ENCODE assay signal across 8 mouse cellular contexts in genomic region chr1:51584925-51585424, GRCm38 (mm10).
DNase-seq lines count a peak whose midpoint lies in the region; ATAC-seq and TF ChIP-seq lines count a peak whose summit lies in the region.
"Had no signal": no experiment of that assay in that cellular context is flagged by ENCODE, and none has a peak within 500 bp of the region (broad histone marks: within the 10 kb centered on the region; RNA-seq: fewer than 3 reads in every experiment).

No protein-coding gene starts in this region.

- peak; percentile 29 for DNase-seq in retina, postnatal 1 day
- DNase-seq in retina, embryonic 14.5 days (ENCODE audit: low spot score) = no peak
- DNase-seq in c-Kit-positive CD71-negative TER-119-negative erythroid progenitor cells, embryonic 14.5 days (ENCODE audit: low read depth) = peak; percentile 45
- peak; percentile 48 for DNase-seq in lung, postnatal 25 days (ENCODE audit: low spot score)
- peak; percentile 62 to 78 for DNase-seq in thymus, postnatal 36 days
- no peak for DNase-seq in hindbrain, postnatal 0 days (ENCODE audit: low spot score)
- no peak for DNase-seq in right cerebral cortex, postnatal 36 days (ENCODE audit: low spot score in 2 of 2)
- DNase-seq: kidney, postnatal 10 days had no signal

- no peak overlapping the region for H3K27ac ChIP-seq in hindbrain, postnatal 0 days

- H3K4me2 ChIP-seq in hindbrain, postnatal 0 days (ENCODE audit: low read depth, low read length) = no peak overlapping the region

- no peak overlapping the region for H3K4me3 ChIP-seq in hindbrain, postnatal 0 days (ENCODE audit: low read length)

- ATAC-seq in hindbrain, postnatal 0 days = no peak

- no peaks in the 10 kb centered on the region for H3K4me1 ChIP-seq in hindbrain, postnatal 0 days (ENCODE audit: insufficient read depth, low read length)

- H3K9me3 ChIP-seq in hindbrain, postnatal 0 days (ENCODE audit: low read length) = no peaks in the 10 kb centered on the region

- no peak for TF ChIP-seq CTCF in hindbrain, postnatal 0 days (IDR thresholded peaks at IDR 0.05; ENCODE audit: low read depth)

- no peaks in the 10 kb centered on the region for H3K36me3 ChIP-seq in hindbrain, postnatal 0 days (ENCODE audit: insufficient read depth, low read length)

- WGBS in hindbrain, postnatal 0 days = 60% methylated on average over 3 of the region's 3 CpGs

- no peak overlapping the region for H3K9ac ChIP-seq in hindbrain, postnatal 0 days (replicated peaks; ENCODE audit: low read length)

- no peaks in the 10 kb centered on the region for H3K27me3 ChIP-seq in hindbrain, postnatal 0 days (ENCODE audit: insufficient read depth, low read length)

Comparison
In these comparisons a context has a peak if more than half of its experiments do, and no peak if none do; other contexts are left out.
1. DNase-seq: peak in retina, postnatal 1 day (single experiment), c-Kit-positive CD71-negative TER-119-negative erythroid progenitor cells, embryonic 14.5 days (single experiment), lung, postnatal 25 days (single experiment) and thymus, postnatal 36 days (2 of 2); none in retina, embryonic 14.5 days (single experiment), hindbrain, postnatal 0 days (single experiment) and right cerebral cortex, postnatal 36 days (0 of 2).